Mouse (Mus musculus): ENCODE data around the gene Arhgef25.

Arhgef25 gene

GRCm38 (mm10) chr10:127189651-127190381, at the start of gene Arhgef25:
TSS of gene Arhgef25 (minus strand) at chr10:127190083.
- in situ Hi-C loops (cut with MboI, MseI): loop anchor here (10.0 kb wide), 1 partner anchor 125 kb away; the partner anchor contains the start of gene Mars

GRCm38 (mm10) chr10:127238241-127238824, 48.5 kb upstream of the Arhgef25 start:
- in situ Hi-C loops (cut with MboI, MseI): no loop called here

- in situ Hi-C loops (cut with MboI, MseI): no loop called here
These were observed 46.7 kb upstream of the Arhgef25 start for GRCm38 (mm10) chr10:127236541-127236940.

- in situ Hi-C loops (cut with MboI, MseI): no loop called here
These were observed 43.3 kb upstream of the Arhgef25 start for GRCm38 (mm10) chr10:127233141-127233540.

GRCm38 (mm10) chr10:127231741-127232140, 41.9 kb upstream of the Arhgef25 start:
- in situ Hi-C loops (cut with MboI, MseI): no loop called here

- in situ Hi-C loops (cut with MboI, MseI): no loop called here
These were observed 40.8 kb upstream of the Arhgef25 start for GRCm38 (mm10) chr10:127230693-127231092.

GRCm38 (mm10) chr10:127228897-127229296, 39.0 kb upstream of the Arhgef25 start:
- in situ Hi-C loops (cut with MboI, MseI): loop anchor here (5.0 kb wide), 1 partner anchor 107 kb away; the partner anchor contains the start of gene Os9

GRCm38 (mm10) chr10:127227163-127227562, 37.3 kb upstream of the Arhgef25 start:
- in situ Hi-C loops (cut with MboI, MseI): loop anchor here (5.0 kb wide), 1 partner anchor 105 kb away; the partner anchor contains the start of gene Os9

- in situ Hi-C loops (cut with MboI, MseI): loop anchor here (5.0 kb wide), 1 partner anchor 104 kb away; the partner anchor contains the start of gene Os9
These were observed 36.5 kb upstream of the Arhgef25 start for GRCm38 (mm10) chr10:127226318-127226895.

- in situ Hi-C loops (cut with MboI, MseI): loop anchor here (5.0 kb wide), 1 partner anchor 103 kb away; the partner anchor contains the start of gene Os9
These were observed 35.8 kb upstream of the Arhgef25 start for GRCm38 (mm10) chr10:127225732-127226131.

- in situ Hi-C loops (cut with MboI, MseI): loop anchor here (5.0 kb wide), 1 partner anchor 103 kb away; the partner anchor contains the start of gene Os9
These were observed 35.3 kb upstream of the Arhgef25 start for GRCm38 (mm10) chr10:127225213-127225612.

- in situ Hi-C loops (cut with MboI, MseI): no loop called here
These were observed 28.5 kb upstream of the Arhgef25 start for GRCm38 (mm10) chr10:127218339-127218738.

- in situ Hi-C loops (cut with MboI, MseI): no loop called here
These were observed 27.3 kb upstream of the Arhgef25 start for GRCm38 (mm10) chr10:127217177-127217576.

GRCm38 (mm10) chr10:127216456-127216855, 26.6 kb upstream of the Arhgef25 start:
- in situ Hi-C loops (cut with MboI, MseI): no loop called here

GRCm38 (mm10) chr10:127214422-127214803, 24.5 kb upstream of the Arhgef25 start:
- in situ Hi-C loops (cut with MboI, MseI): no loop called here

- in situ Hi-C loops (cut with MboI, MseI): no loop called here
These were observed 24.0 kb upstream of the Arhgef25 start for GRCm38 (mm10) chr10:127213704-127214421.

GRCm38 (mm10) chr10:127213272-127213671, 23.4 kb upstream of the Arhgef25 start:
- in situ Hi-C loops (cut with MboI, MseI): no loop called here

- in situ Hi-C loops (cut with MboI, MseI): no loop called here
These were observed 21.6 kb upstream of the Arhgef25 start, which contains the start of gene Pip4k2c for GRCm38 (mm10) chr10:127211414-127211854. TSS of gene Pip4k2c (minus strand) at chr10:127211585.

GRCm38 (mm10) chr10:127210961-127211405, 21.1 kb upstream of the Arhgef25 start:
- in situ Hi-C loops (cut with MboI, MseI): no loop called here

GRCm38 (mm10) chr10:127209928-127210570, 20.2 kb upstream of the Arhgef25 start:
- in situ Hi-C loops (cut with MboI, MseI): no loop called here

GRCm38 (mm10) chr10:127208921-127209320, 19.0 kb upstream of the Arhgef25 start:
- in situ Hi-C loops (cut with MboI, MseI): no loop called here

All from regulatory T cell (primary cell).